Mouse (Mus musculus) adrenal gland, adult 2 months (tissue): ENCODE data around the gene Pop5. TPM values are rescaled to one million over a fixed set of nuclear protein-coding genes. Genes with fewer than 3 reads are reported as not detected.

Source experiments
- polyA plus RNA-seq: library from polyadenylated mRNA; depleted of rRNA; stranded (reverse); fragments of >200 nt; gene quantifications from 2 replicates; pipeline ENCODE4 v1.2.3, GENCODE M21; 2012; rRNA removed
- total RNA-seq, 2 experiments: library from RNA; stranded (reverse); gene quantifications; 2 replicates each; pipeline ENCODE4 v1.2.3; 2021

The Pop5 gene
- total and polyA plus RNA-seq, 3 experiments = 53.1 to 194 (median 84.0) TPM

Other genes with a start within 250 kb of the Pop5 start
- gene Sppl3, start 224.7 kb upstream of the Pop5 start, total RNA-seq = 10 to 100 TPM; 42.3 to 49.4 TPM
- gene Sppl3, start 224.7 kb upstream of the Pop5 start, polyA plus RNA-seq = 66.2 and 68.2 TPM in 2 replicates
- gene Gm10401, start 137.5 kb upstream of the Pop5 start, total RNA-seq = not detected
- gene Gm10401, start 137.5 kb upstream of the Pop5 start, polyA plus RNA-seq = not detected in 2 replicates
- gene Acads, start 116.5 kb upstream of the Pop5 start, total RNA-seq = 100 to 1,000 TPM; 181 to 208 TPM
- gene Acads, start 116.5 kb upstream of the Pop5 start, polyA plus RNA-seq = 279 and 310 TPM in 2 replicates
- 10 to 100 TPM; 32.0 to 44.8 TPM for gene Unc119b, start 100.9 kb upstream of the Pop5 start, total RNA-seq
- 37.5 and 39.2 TPM in 2 replicates for gene Unc119b, start 100.9 kb upstream of the Pop5 start, polyA plus RNA-seq
- gene Mlec, start 77.7 kb upstream of the Pop5 start, total RNA-seq = 100 to 1,000 TPM; 165 to 185 TPM
- gene Mlec, start 77.7 kb upstream of the Pop5 start, polyA plus RNA-seq = 74.7 and 96.9 TPM in 2 replicates
- gene Cabp1, start 41.5 kb upstream of the Pop5 start, total RNA-seq = 10 to 100 TPM; 37.7 to 57.1 TPM
- 45.7 and 61.7 TPM in 2 replicates for gene Cabp1, start 41.5 kb upstream of the Pop5 start, polyA plus RNA-seq
- 100 to 1,000 TPM; 225 to 258 TPM for gene Rnf10, start 37.1 kb downstream of the Pop5 start, total RNA-seq
- gene Rnf10, start 37.1 kb downstream of the Pop5 start, polyA plus RNA-seq = 212 and 287 TPM in 2 replicates
- gene Coq5, start 43.8 kb downstream of the Pop5 start, total RNA-seq = 10 to 100 TPM; 52.5 to 68.0 TPM
- 14.6 and 15.7 TPM in 2 replicates for gene Coq5, start 43.8 kb downstream of the Pop5 start, polyA plus RNA-seq
- gene Dynll1, start 65.2 kb downstream of the Pop5 start, total RNA-seq = 100 to 1,000 TPM; 220 to 347 TPM
- 38.0 and 45.1 TPM in 2 replicates for gene Dynll1, start 65.2 kb downstream of the Pop5 start, polyA plus RNA-seq
- 10 to 100 TPM; 45.8 to 70.1 TPM for gene Srsf9, start 91.3 kb downstream of the Pop5 start, total RNA-seq
- gene Srsf9, start 91.3 kb downstream of the Pop5 start, polyA plus RNA-seq = 29.1 and 40.4 TPM in 2 replicates
- 10 to 100 TPM; 21.1 to 24.0 TPM for gene Gatc, start 105.3 kb downstream of the Pop5 start, total RNA-seq
- gene Gatc, start 105.3 kb downstream of the Pop5 start, polyA plus RNA-seq = 12.2 and 15.4 TPM in 2 replicates
- 10 to 100 TPM; 35.1 to 40.0 TPM for gene Triap1, start 105.4 kb downstream of the Pop5 start, total RNA-seq
- 7.9 and 8.6 TPM in 2 replicates for gene Triap1, start 105.4 kb downstream of the Pop5 start, polyA plus RNA-seq
- 1,000 to 10,000 TPM; 1,468 to 1,603 TPM for gene Cox6a1, start 113.1 kb downstream of the Pop5 start, total RNA-seq
- gene Cox6a1, start 113.1 kb downstream of the Pop5 start, polyA plus RNA-seq = 4,255 and 4,504 TPM in 2 replicates
- 10 to 100 TPM; 16.3 to 19.1 TPM for gene Msi1, start 193.8 kb downstream of the Pop5 start, total RNA-seq
- gene Msi1, start 193.8 kb downstream of the Pop5 start, polyA plus RNA-seq = 24.0 and 29.5 TPM in 2 replicates
- not detected for gene Pla2g1b, start 230.4 kb downstream of the Pop5 start, total RNA-seq
- gene Pla2g1b, start 230.4 kb downstream of the Pop5 start, polyA plus RNA-seq = 7.6 TPM in 1 of 2 replicates, not detected in the other
- 10 to 100 TPM; 15.1 to 28.0 TPM for gene Sirt4, start 248.9 kb downstream of the Pop5 start, total RNA-seq
- 47.4 and 61.7 TPM in 2 replicates for gene Sirt4, start 248.9 kb downstream of the Pop5 start, polyA plus RNA-seq